Mouse (Mus musculus) E14TG2a.4 (cell line): ENCODE measurements at regions not wholly inside any gene's neighbourhood (a gene's known extent, or its start where the extent isn't known, plus 50 kb on each side); places are given as distances from the start of the nearest gene placed in this dataset.

Experiments
- CTCF ChIP-seq: conservative IDR thresholded peaks from 2 replicates; pipeline ENCODE4 v1.5.1; 2014; ENCODE audit warnings: low read length
- NANOG ChIP-seq: IDR thresholded peaks from 2 replicates; pipeline ENCODE4 v1.6.1; 2014; ENCODE audit warnings: borderline replicate concordance, low read length, mixed read lengths
- POU5F1 ChIP-seq: IDR thresholded peaks from 2 replicates; pipeline ENCODE4 v1.6.1; 2014; ENCODE audit warnings: low read length, borderline replicate concordance

GRCm38 (mm10) chr19:21031768-21032308 lies 77.8 kb upstream of the Tmc1 start:
- TF ChIP-seq CTCF = no peak
- no peak for TF ChIP-seq NANOG
- no peak for TF ChIP-seq POU5F1
